Mouse (Mus musculus) neutrophil, adult 83 days (primary cell): Measurements from ENCODE around the gene Gm5286. TPM values are rescaled to one million over a fixed set of nuclear protein-coding genes. Genes with fewer than 3 reads are reported as not detected.

ENCODE experiments used
- total RNA-seq, 2 experiments: library from RNA; stranded (reverse); gene quantifications; one replicate each; pipeline ENCODE4 v1.2.4; 2023

Gm5286 gene
- total RNA-seq, result not detected

DNA sequence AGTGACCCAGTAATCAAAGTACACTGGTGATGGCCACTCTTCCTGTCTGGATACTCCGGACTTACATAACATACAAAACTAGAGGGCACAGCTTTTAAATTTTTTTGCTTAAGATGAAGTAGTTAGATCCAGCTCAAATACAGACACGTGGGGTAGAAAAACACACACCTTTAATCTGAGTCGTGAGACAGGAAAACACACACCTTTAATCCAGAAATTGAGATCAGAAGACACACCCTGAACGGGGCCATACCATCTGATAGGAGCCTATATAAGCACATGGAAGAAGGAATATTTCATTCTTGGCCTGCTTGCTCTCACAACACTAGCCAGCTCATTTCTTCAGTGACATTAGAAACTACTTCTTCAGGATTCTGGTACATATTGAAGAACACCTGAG, at the start of gene Gm5286:
Gene Gm5286 (plus strand): TSS at position 301 of the 400 bp plus-strand sequence.

DNA sequence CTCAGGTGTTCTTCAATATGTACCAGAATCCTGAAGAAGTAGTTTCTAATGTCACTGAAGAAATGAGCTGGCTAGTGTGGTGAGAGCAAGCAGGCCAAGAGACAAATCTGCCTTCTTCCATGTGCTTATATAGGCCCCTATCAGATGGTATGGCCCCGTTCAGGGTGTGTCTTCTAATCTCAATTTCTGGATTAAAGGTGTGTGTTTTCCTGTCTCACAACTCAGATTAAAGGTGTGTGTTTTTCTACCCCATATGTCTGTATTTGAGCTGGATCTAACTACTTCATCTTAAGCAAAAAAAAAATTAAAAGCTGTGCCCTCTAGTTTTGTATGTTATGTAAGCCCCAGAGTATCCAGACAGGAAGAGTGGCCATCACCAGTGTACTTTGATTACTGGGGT, 18.4 kb upstream of the Gm5286 start, which contains the start of gene Gm10696:
Gene Gm10696 (minus strand): TSS at position 101 of the 400 bp plus-strand sequence.

Other genes with a start within 250 kb of the Gm5286 start
- gene Tdpoz5, start 235.4 kb upstream of the Gm5286 start, total RNA-seq, result not detected
- gene Gm9125, start 141.8 kb upstream of the Gm5286 start, total RNA-seq, result not detected
- gene Gm10697, start 124.1 kb upstream of the Gm5286 start, total RNA-seq, result not detected
- not detected for gene Gm10696, start 18.5 kb upstream of the Gm5286 start, total RNA-seq
- gene Gm4778, start 67.3 kb downstream of the Gm5286 start, total RNA-seq, result not detected
- 1 to 10 TPM in 1 of 2 experiments, under 1 TPM in 1; 0.90 to 1.2 TPM for gene Them4, start 113.4 kb downstream of the Gm5286 start, total RNA-seq
- not detected for gene Them5, start 145.4 kb downstream of the Gm5286 start, total RNA-seq
- not detected for gene C2cd4d, start 165.7 kb downstream of the Gm5286 start, total RNA-seq
- gene Rorc, start 176.1 kb downstream of the Gm5286 start, total RNA-seq, result not detected
- gene Lingo4, start 201.8 kb downstream of the Gm5286 start, total RNA-seq, result not detected
- gene Tdrkh, start 216.6 kb downstream of the Gm5286 start, total RNA-seq, result 1 to 10 TPM in 1 of 2 experiments, under 1 TPM in 1; 0.88 to 1.4 TPM
- gene Mrpl9, start 246.6 kb downstream of the Gm5286 start, total RNA-seq, result 10 to 100 TPM; 16.7 to 20.0 TPM
- gene Oaz3, start 247.2 kb downstream of the Gm5286 start, total RNA-seq, result not detected